In genomic region chr7:118704001-118704850, GRCm38 (mm10) we compare ENCODE assay signal across 8 mouse cellular contexts. TPM values are rescaled to one million over a fixed set of nuclear protein-coding genes. Genes with fewer than 3 reads are reported as not detected.
DNase-seq lines count a peak whose midpoint lies in the region; ATAC-seq lines count a peak whose summit lies in the region.

No protein-coding gene starts in this region.

- peaks cover 11% of the 10 kb centered on the region for H3K4me1 ChIP-seq in neural tube, embryonic 11.5 days (ENCODE audit: control insufficient read depth, insufficient read depth, low read length)
- H3K4me1 ChIP-seq in liver, embryonic 13.5 days (replicated peaks): peaks cover 46% of the 10 kb centered on the region

- peak overlapping the region; percentile 75 for H3K4me2 ChIP-seq in neural tube, embryonic 11.5 days (ENCODE audit: low read depth)
- peak overlapping the region; percentile 89 for H3K4me2 ChIP-seq in liver, embryonic 13.5 days

- peak; percentile 32 for DNase-seq in adrenal gland, adult 2 months
- DNase-seq in adrenal gland, postnatal 14 days: no peak
- DNase-seq in neural tube, embryonic 11.5 days (ENCODE audit: low spot score): no peak
- no peak for DNase-seq in neural tube, embryonic 10.5 days (ENCODE audit: extremely low spot score, low spot score)
- no peak for DNase-seq in liver, embryonic 13.5 days
- DNase-seq in frontal cortex, adult 2 months (ENCODE audit: extremely low spot score in 1 of 2, low spot score in 1 of 2): no peak
- DNase-seq in left cerebral cortex, adult 18-20 months (ENCODE audit: low spot score in 2 of 2): no peak
- DNase-seq in layer of hippocampus, postnatal 10 days (ENCODE audit: low spot score in 2 of 2): no peak

- no peaks in the 10 kb centered on the region for H3K36me3 ChIP-seq in neural tube, embryonic 11.5 days (ENCODE audit: control insufficient read depth, insufficient read depth, low read length)
- H3K36me3 ChIP-seq in liver, embryonic 13.5 days: peaks cover 11% of the 10 kb centered on the region

- H3K9ac ChIP-seq in neural tube, embryonic 11.5 days (ENCODE audit: low read length): peak overlapping the region; percentile 93; the same call in 1 of the 2 replicates
- peak overlapping the region; percentile 90 for H3K9ac ChIP-seq in liver, embryonic 13.5 days

- peak overlapping the region; percentile 88 for H3K4me3 ChIP-seq in neural tube, embryonic 11.5 days (ENCODE audit: low read depth, low read length)
- peak overlapping the region; percentile 83 for H3K4me3 ChIP-seq in liver, embryonic 13.5 days (replicated peaks)

- 86% methylated on average over 9 of the region's 9 CpGs for WGBS in neural tube, embryonic 11.5 days
- 67% methylated on average over 9 of the region's 9 CpGs for WGBS in liver, embryonic 13.5 days (ENCODE audit: insufficient replicate concordance)

- ATAC-seq in neural tube, embryonic 11.5 days (ENCODE audit: insufficient read depth, low FRiP score, low TSS enrichment): no peak
- peak; percentile 14 for ATAC-seq in liver, embryonic 13.5 days (ENCODE audit: low read depth)

- no peak overlapping the region for H3K27ac ChIP-seq in neural tube, embryonic 11.5 days (ENCODE audit: low read depth, low read length)
- peak overlapping the region; percentile 91 for H3K27ac ChIP-seq in liver, embryonic 13.5 days

- H3K9me3 ChIP-seq in neural tube, embryonic 11.5 days (ENCODE audit: control insufficient read depth, low read length): no peaks in the 10 kb centered on the region
- no peaks in the 10 kb centered on the region for H3K9me3 ChIP-seq in liver, embryonic 13.5 days (replicated peaks)

- H3K27me3 ChIP-seq in neural tube, embryonic 11.5 days (ENCODE audit: control insufficient read depth, insufficient read depth, low read length): no peaks in the 10 kb centered on the region
- no peaks in the 10 kb centered on the region for H3K27me3 ChIP-seq in liver, embryonic 13.5 days

RNA-seq across cellular contexts. Expression of gene Gde1, which starts 1.4 kb away (rescaled TPM):
- 100 to 1,000 TPM; 111 to 162 TPM for total RNA-seq in adrenal gland, adult 2 months (2021)
- polyA plus RNA-seq in adrenal gland, adult 2 months (2012; rRNA removed): 1,038 and 1,224 TPM in 2 replicates
- 97.6 and 107 TPM in 2 replicates for total RNA-seq in adrenal gland, postnatal 14 days (2021)
- 109 and 114 TPM in 2 replicates for polyA plus RNA-seq in neural tube, embryonic 11.5 days (2014; fragmentation: Nextera tagmentation; extraction: Ambion mirVana)
- 46.3 and 47.0 TPM in 2 replicates for polyA plus RNA-seq in liver, embryonic 13.5 days (2015; fragmentation: Nextera tagmentation; extraction: Ambion mirVana)
- polyA plus RNA-seq in frontal cortex, adult 2 months (2012; rRNA removed): 371 and 372 TPM in 2 replicates
- total RNA-seq in left cerebral cortex, adult 18-20 months (2021): 100 to 1,000 TPM; 241 to 246 TPM
- 100 to 1,000 TPM; 201 to 207 TPM for total RNA-seq in layer of hippocampus, postnatal 10 days (2021)

RNA-seq across cellular contexts. Expression of gene Ccp110, which starts 8.1 kb away (rescaled TPM):
- 1 to 10 TPM; 4.6 to 7.5 TPM for total RNA-seq in adrenal gland, adult 2 months (2021)
- 0.85 and 0.93 TPM in 2 replicates for polyA plus RNA-seq in adrenal gland, adult 2 months (2012; rRNA removed)
- 8.2 and 9.5 TPM in 2 replicates for total RNA-seq in adrenal gland, postnatal 14 days (2021)
- polyA plus RNA-seq in neural tube, embryonic 11.5 days (2014; fragmentation: Nextera tagmentation; extraction: Ambion mirVana): 20.7 and 22.1 TPM in 2 replicates
- 8.5 and 10.9 TPM in 2 replicates for polyA plus RNA-seq in liver, embryonic 13.5 days (2015; fragmentation: Nextera tagmentation; extraction: Ambion mirVana)
- 41.8 and 44.2 TPM in 2 replicates for polyA plus RNA-seq in frontal cortex, adult 2 months (2012; rRNA removed)
- 10 to 100 TPM; 45.8 to 51.7 TPM for total RNA-seq in left cerebral cortex, adult 18-20 months (2021)
- total RNA-seq in layer of hippocampus, postnatal 10 days (2021): 10 to 100 TPM; 31.5 to 34.1 TPM

RNA-seq across cellular contexts. Expression of gene Vps35l, which starts 35.8 kb away (rescaled TPM):
- 10 to 100 TPM; 52.2 to 85.3 TPM for total RNA-seq in adrenal gland, adult 2 months (2021)
- 25.2 and 32.6 TPM in 2 replicates for polyA plus RNA-seq in adrenal gland, adult 2 months (2012; rRNA removed)
- 52.4 and 62.7 TPM in 2 replicates for total RNA-seq in adrenal gland, postnatal 14 days (2021)
- 77.7 and 80.5 TPM in 2 replicates for polyA plus RNA-seq in neural tube, embryonic 11.5 days (2014; fragmentation: Nextera tagmentation; extraction: Ambion mirVana)
- polyA plus RNA-seq in liver, embryonic 13.5 days (2015; fragmentation: Nextera tagmentation; extraction: Ambion mirVana): 37.6 and 43.6 TPM in 2 replicates
- polyA plus RNA-seq in frontal cortex, adult 2 months (2012; rRNA removed): 67.2 and 68.8 TPM in 2 replicates
- total RNA-seq in left cerebral cortex, adult 18-20 months (2021): 10 to 100 TPM; 50.4 to 61.4 TPM
- 10 to 100 TPM; 71.1 to 77.8 TPM for total RNA-seq in layer of hippocampus, postnatal 10 days (2021)
